Mouse (Mus musculus): ENCODE data around the gene Retreg1.

Retreg1 gene

DNA sequence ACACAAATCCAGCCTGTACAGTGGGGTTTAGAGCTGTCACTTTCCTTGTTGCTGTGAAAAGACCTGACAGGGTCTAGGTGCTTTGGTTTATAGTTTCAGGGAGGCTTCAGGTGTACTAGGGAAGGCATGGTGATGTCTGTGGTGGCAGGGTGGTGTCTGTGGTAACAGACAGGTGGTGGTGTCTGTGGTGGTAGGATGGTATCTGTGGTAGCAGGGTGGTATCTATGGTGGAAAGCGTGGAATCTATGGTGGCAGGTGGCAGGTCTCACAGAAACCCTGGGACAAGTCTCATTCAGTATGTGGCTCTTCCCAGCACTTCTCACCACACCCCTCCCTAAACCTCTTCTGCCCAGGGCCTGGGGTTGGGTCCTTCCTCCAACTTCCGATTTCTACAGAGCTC lies 8.7 kb upstream of the Retreg1 start:
- no peak for DNase-seq

- peak in 1 of 2 experiments; percentile 15 for DNase-seq
Measured at GRCm38 (mm10) chr15:25834920-25835674, 7.9 kb upstream of the Retreg1 start.

DNA sequence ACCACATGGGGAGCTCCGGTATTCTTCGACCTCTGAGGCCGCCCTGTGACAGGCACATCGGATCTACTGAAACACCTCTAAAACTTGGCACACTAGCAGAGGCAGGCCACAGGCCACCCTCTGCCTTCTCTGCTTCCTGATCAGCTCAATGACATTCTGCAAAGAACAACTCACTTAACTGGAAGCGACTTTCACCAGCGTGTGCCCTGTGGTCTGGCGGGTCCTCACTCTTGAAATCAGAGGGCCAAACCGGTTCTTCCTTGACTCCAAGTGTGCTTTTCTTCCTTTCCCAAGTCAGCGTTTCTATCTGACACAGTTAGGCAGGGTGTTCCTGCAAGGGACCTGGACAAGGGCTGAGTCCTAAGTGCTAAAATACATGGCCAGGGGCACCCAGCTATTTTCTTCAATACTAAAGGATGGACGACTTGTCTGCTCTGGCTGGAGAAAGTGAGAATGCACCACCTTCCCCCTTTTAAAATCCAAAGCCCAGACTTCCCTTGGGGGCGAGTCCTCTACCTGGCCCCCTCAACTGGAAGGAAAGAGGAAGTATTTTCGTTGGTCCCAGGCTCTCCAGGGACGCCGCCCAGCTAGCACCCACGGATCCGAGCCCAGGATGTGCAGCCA lies 406 bp upstream of the Retreg1 start:
- no peak for DNase-seq

DNA sequence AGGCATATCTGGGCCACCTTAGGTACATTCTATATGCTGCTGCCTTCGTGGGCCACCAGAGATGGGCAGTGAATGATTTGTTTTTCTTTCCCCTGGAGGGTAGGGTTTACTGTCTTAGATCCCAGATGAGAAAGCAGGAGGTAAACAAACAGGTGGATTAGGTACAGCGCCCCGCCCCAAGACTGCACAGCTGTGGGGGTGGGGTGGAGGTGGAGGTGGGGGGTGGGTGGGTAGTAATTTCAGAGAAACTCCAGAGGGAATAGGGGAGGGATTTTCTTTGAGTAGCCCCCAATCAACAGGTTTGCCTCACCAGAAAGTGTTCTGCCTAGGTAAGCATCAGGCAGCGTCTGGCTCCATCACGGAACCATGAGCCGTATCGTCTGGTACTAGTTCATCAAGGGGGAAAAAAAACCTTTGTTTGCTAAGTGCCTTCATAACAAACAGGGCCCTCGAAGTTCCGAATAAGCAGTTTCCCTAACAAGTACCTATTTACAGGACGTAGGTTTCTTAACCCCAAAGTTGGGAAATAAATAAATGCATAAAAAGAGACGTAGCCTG lies 1.1 kb downstream of the Retreg1 start:
- no peak for DNase-seq

DNA sequence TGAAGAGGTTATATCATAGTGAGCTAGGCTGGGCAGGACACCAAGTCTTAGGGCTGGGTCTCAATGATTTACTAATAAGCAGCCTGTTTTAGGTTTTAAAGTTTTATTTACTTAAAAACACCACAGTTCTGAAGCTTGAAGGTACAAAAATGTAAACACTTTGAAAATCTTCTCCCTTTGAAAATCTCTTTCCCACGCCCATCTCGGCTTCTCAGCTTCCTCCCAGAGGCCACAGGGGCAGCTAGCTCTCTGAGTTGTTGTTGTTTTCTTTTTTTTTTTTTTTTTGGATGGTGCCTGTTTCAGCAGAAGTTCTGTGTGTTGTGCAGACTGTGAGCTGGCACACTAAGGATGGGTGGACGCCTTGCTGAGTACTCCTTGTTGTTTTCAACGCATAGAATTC lies 1.8 kb downstream of the Retreg1 start:
- no peak for DNase-seq

DNA sequence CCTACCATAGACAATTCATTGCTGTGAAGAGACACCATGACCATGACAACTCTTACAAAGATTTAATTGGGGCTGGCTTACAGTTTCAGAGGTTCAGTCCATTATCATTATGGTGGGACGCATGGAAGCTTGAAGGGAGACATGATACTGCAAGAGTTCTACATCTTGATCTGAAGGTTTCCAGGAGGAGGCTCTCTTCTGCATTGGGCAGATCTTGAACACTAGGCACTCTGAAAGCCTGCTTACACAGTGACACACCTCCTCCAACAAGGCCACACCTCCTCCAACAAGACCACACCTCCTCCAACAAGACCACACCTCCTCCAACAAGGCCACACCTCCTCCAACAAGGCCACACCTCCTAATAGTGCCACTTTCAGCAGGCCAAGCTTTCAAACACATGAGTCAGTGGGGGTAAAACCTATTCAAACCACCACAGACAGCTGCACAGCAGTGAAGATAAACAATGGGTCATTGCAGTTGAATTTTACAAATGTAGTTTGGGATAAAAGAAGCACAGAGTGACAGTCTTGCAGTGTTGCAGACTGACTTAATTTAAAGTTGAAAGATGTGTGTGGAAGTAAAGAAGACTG lies 4.7 kb downstream of the Retreg1 start:
- DNase-seq = no peak

- peak; percentile 62 to 88 for DNase-seq
Measured at GRCm38 (mm10) chr15:25850552-25850951, 7.6 kb downstream of the Retreg1 start.

- no peak for DNase-seq
Measured at GRCm38 (mm10) chr15:25854270-25854904, 11.4 kb downstream of the Retreg1 start.

DNA sequence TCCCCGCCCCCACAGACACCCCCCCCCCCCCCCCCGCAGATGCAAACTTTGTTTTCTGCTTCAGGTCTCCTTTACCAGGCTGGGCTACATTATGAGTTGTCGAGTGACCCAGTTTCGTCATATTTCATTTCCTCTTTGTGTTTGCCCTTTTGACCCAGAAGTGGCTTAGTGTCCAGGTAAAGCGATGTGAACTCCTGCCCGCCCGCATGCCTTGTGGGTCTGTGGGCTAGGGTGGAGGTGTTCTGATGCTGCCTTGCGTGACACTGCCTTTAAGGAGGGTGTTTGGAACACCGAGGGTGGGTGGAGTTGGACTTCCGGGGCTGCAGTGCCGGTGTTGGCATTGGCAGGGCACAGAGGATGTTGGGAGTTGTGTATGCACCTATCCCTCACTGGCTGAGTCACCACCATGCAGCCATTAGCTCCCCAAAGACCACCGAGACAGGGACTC lies 15.7 kb downstream of the Retreg1 start:
- DNase-seq = peak; percentile 31 to 35

DNA sequence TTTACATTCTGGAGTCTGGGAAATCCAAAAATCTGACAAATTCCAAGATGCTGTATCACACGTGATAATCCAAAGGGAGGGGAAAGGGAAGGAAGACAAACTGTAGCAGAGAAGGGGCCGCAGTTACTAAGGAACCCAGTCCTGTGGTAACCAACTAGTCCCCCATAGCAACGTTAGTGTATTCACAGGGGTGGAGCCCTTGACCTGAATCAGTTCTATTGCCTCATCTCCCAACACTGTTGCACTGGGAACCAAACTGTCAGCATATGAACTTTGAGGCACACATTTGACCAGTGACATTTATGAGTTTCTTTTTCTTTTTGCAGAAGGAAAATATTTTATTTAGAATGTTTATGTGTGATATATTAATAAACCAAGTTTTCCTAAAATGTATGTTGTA lies 16.5 kb downstream of the Retreg1 start:
- no peak for DNase-seq

- no peak for DNase-seq
Measured at GRCm38 (mm10) chr15:25861900-25862299, 18.9 kb downstream of the Retreg1 start.

DNA sequence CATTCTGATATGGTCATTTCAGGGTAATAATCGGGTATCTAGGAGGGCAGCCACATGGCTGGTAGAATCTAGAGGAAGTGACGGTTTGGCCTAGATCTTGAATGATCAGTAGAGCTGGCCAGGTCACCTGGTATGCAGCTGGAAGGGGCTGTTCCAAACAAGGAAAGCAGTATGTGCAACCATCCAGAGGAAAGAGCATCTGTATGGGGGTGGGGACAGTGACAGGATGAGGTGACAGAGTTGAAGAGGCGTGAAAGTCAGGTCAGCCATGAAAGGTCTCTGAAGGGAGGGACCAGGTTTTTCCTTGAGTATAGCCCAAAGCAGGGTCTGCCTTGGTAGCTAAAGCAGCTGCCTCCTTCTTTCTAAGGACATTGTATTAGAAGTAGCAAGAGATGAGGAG lies 22.6 kb downstream of the Retreg1 start:
- no peak for DNase-seq

DNA sequence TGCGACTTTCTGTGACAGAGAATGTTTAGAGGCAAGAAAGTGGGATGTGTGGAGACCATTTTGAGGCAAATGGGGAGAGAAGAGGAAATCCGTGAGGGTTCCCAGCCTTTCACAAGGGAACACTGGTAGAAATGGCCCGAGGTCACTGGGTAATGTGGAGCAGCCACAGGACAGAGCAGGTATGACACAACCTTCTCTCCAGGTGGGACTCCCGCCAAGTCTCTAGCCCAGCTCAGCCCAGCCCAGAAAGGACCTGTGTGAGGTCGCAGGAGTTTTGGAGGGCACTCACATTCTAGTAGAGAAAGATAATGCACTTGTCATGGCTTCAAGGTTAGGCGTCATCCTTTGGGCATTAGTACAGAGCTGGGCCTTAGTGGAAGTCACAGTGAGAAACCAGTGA lies 23.1 kb downstream of the Retreg1 start:
- no peak for DNase-seq

- no peak for DNase-seq
Measured at GRCm38 (mm10) chr15:25869129-25869528, 26.1 kb downstream of the Retreg1 start.

GRCm38 (mm10) chr15:25871470-25871869 lies 28.5 kb downstream of the Retreg1 start:
- no peak for DNase-seq

DNA sequence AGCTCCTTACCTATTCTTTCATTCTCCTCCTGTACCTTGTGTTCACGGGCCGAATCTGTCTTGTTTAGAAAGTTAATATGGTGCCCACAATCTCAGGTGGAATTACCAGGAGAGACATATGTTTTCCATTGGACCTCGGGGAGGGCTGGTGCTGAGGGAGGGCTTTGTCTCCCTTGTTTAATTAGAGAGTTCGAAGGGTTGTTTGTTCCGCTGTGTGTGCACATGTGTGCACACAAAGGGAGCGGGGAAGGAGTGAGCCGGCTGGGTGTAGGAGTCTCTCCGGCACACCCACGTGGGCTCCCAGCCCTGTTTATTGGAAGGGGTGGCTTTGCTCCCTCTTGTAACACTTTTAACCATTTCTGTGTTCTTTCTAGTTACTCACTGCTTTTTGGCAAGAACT lies 29.1 kb downstream of the Retreg1 start:
- DNase-seq = no peak

DNA sequence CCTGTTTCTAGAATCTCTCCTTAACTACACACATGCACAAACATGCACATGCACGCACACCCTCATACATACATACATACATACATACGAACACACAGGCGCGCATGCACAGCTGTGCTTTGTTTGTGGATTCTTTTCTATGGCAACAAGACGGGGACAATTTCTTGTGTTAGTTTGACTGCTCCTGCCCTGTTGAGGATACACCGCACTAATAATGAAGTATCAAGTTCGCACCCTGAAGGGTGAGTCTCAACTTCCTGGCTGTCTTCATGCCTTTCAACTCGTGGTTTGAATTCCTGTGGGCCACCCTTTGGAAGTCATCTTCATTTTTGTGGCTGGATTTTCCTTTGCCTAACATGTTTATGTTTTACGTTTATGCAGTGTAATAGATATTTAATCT lies 29.7 kb downstream of the Retreg1 start:
- DNase-seq = no peak

GRCm38 (mm10) chr15:25873536-25873935 lies 30.6 kb downstream of the Retreg1 start:
- no peak for DNase-seq

GRCm38 (mm10) chr15:25876601-25877161 lies 33.7 kb downstream of the Retreg1 start:
- DNase-seq = peak in 1 of 2 experiments; percentile 60

DNA sequence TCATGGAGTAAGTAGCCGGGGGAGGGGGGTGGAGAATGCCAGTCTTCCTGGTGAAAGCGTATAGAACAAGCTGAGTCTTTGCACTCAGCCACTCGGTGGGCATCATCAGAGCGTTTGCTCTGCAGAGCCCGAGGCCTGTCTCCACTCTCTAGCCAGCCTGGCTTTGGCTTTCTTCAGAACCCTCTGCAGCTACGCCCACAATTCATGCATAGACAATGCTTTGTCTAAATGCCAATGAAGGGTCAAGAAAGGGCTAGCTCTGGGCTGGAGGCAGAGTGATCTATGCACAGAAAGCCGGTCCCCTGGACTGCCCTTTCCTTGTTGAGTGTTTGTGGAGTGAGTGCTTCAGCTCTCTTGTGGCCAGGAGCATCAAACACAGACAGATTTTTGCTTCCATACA lies 34.8 kb downstream of the Retreg1 start:
- no peak for DNase-seq

DNA sequence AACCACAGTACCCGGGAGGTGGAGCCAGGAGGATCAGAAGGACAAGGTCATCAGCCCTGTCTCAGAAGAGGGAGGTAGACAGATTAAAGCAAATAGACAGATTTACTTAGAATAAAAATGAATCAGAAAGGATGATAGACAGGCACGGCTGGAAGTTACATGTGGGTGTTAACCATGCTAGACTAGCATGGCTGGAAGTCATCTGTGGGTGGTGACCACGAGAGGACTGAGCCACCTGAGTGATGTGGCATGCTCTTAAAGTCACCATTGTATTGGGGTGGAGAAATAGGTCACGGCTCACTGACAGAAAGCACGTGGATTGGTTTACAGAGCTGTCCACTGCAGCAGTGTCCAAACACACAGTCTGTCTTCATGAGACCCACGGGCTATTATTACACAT lies 36.2 kb downstream of the Retreg1 start:
- DNase-seq = no peak

DNA sequence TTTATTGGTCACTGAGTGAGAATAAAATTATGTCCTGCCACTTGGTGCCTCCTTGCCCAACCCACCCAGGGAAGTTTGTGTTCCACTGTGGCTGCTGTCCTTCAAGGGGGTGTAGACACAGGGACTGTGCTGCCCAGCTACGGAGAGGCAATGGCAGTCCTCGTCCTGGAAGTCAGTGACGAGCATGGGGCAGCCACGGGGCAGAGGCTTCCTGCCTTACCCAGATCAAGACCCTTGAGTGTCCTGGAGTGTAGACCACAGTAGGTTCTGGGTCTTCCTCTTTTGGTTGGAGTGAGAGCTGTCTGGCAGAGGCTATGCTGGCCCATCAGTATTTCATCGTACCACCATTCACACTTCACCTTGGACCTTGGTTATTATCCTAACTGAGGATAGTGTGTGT lies 37.2 kb downstream of the Retreg1 start:
- DNase-seq = no peak

DNA sequence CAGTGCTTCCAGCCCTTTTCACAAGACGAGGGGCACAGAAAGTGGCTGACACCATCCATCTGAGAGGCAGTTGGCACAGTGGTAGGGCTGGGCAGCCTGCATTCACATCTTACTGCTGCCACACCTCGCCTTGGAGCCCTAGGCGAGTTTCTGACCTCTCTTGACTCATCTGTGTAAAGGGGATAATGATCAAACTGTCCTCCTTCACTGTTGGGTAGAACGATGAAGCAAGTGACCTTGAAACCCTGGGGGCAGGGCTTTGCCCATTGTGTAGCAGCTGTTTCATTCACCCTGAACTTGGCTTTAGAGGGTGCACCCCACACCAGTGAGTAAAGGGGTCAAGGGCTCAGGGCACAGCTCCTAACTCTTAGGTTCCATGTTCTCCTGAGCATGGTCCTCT lies 39.0 kb downstream of the Retreg1 start:
- DNase-seq = no peak
